9 mouse cellular contexts compared by ENCODE assay signal in the genomic region with DNA sequence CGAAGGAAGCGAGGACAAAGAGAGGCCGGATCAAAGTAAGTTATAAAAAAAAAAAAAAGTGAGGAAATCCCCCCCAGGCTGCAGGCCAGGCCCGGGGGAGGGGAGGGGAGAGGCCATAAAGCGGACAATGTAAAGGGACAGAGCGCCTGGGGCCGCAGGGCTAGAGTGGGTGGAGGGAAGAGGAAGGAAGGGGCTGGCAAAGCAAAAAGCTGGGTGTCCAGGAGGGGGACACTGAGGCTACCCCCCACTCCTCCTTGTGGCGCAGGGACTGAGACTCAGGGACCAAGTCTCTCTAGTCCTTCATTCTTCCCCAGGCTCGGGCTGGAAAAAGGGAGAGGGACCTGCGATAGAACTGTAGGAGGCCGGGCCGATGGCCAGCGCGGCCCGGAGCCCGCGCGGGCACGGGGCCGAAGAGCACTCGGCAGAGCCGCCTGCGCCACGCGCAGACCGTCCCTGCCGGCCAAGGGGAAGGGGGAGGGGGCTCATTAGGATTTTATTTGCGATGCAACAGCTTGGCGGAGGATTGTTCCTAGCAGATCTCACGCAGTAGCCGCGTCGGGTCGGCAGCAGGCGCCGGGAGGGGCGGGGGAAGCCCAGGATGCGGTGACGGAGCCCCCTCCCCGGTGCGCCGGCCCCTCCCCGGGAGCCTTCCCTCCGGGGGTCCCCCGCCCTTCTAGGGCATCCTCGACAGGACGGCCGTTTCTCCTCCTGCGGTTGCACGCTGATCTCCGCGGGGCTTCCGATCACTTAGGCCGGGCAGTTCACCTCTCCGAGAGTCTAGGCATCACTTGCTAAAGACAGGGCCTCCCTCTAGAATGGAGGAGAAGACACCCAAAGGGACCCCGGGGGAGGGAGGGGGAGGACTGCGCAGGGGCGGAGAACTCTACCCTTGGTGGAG. TPM values are rescaled to one million over a fixed set of nuclear protein-coding genes. Genes with fewer than 3 reads are reported as not detected.
DNase-seq lines count a peak whose midpoint lies in the region; ATAC-seq and TF ChIP-seq lines count a peak whose summit lies in the region.
"Had no signal": no experiment of that assay in that cellular context is flagged by ENCODE, and none has a peak within 500 bp of the region (broad histone marks: within the 10 kb centered on the region; RNA-seq: fewer than 3 reads in every experiment).

No protein-coding gene starts in this region.

- no peaks in the 10 kb centered on the region for H3K36me3 ChIP-seq in heart, embryonic 15.5 days
- H3K36me3 ChIP-seq in hindbrain, embryonic 13.5 days: no peaks in the 10 kb centered on the region
- no peaks in the 10 kb centered on the region for H3K36me3 ChIP-seq in limb, embryonic 15.5 days

- in situ Hi-C loops in Patski (cut with MboI; ENCODE audit: low pct_unique_long_range_greater_than_20kb): loop anchor here (25.0 kb wide), 1 partner anchor 1185 kb away; the partner anchor contains the start of gene Itga3

- CTCF ChIA-PET in Patski (lab: Charles Lee): interaction anchor here (1.3 to 12.6 kb wide), 3 partner anchors 11 to 350 kb away, joined by 3 to 215 read pairs (median 7); partner anchors contain the start of genes Hoxb5 and Hoxb6

- DNase-seq in heart, postnatal 14 days: no peak
- DNase-seq in Patski (ENCODE audit: low read depth, low spot score): no peak
- no peak for DNase-seq in cerebellum, adult 11 months
- DNase-seq in layer of hippocampus, adult 11-12 months (ENCODE audit: low spot score): no peak
- no peak for DNase-seq in left cerebral cortex, postnatal 25 days (ENCODE audit: low spot score in 2 of 2)

- peaks cover 99% of the 10 kb centered on the region for H3K27me3 ChIP-seq in heart, embryonic 15.5 days
- H3K27me3 ChIP-seq in Patski: no peaks in the 10 kb centered on the region
- peaks cover 98% of the 10 kb centered on the region for H3K27me3 ChIP-seq in hindbrain, embryonic 13.5 days
- H3K27me3 ChIP-seq in limb, embryonic 15.5 days: peaks cover 98% of the 10 kb centered on the region

- peak overlapping the region; percentile 49 for H3K4me2 ChIP-seq in heart, embryonic 15.5 days
- H3K4me2 ChIP-seq in hindbrain, embryonic 13.5 days: peak overlapping the region; percentile 39
- H3K4me2 ChIP-seq in limb, embryonic 15.5 days: peak overlapping the region; percentile 45

- H3K9me3 ChIP-seq in heart, embryonic 15.5 days (replicated peaks): no peaks in the 10 kb centered on the region
- H3K9me3 ChIP-seq in hindbrain, embryonic 13.5 days: no peaks in the 10 kb centered on the region
- H3K9me3 ChIP-seq in limb, embryonic 15.5 days: no peaks in the 10 kb centered on the region

- H3K4me3 ChIP-seq in heart, embryonic 15.5 days: peak overlapping the region; percentile 37
- peak overlapping the region; percentile 34 for H3K4me3 ChIP-seq in hindbrain, embryonic 13.5 days
- H3K4me3 ChIP-seq in limb, embryonic 15.5 days: peak overlapping the region; percentile 36

- intact Hi-C loops in heart, postnatal 14 days (cut with DNase I): no loop called here
- intact Hi-C loops in left cerebral cortex, postnatal 25 days (cut with DNase I): no loop called here

- TF ChIP-seq CTCF in Patski (IDR thresholded peaks at IDR 0.05): no peak

- no peak overlapping the region for H3K27ac ChIP-seq in heart, embryonic 15.5 days
- peak overlapping the region; percentile 73 for H3K27ac ChIP-seq in hindbrain, embryonic 13.5 days
- H3K27ac ChIP-seq in limb, embryonic 15.5 days: no peak overlapping the region

- ATAC-seq in heart, embryonic 15.5 days (replicated peaks; ENCODE audit: insufficient number of reproducible peaks, insufficient read depth, low FRiP score, low read depth): no peak; the same call in 1 of the 2 replicates
- peak; percentile 4 for ATAC-seq in Patski
- no peak for ATAC-seq in hindbrain, embryonic 13.5 days (ENCODE audit: low FRiP score)
- ATAC-seq in limb, embryonic 15.5 days (ENCODE audit: insufficient number of reproducible peaks, low FRiP score, low TSS enrichment, low read depth): no peak

- POLR2A ChIA-PET in Patski (lab: Charles Lee): interaction anchor here (0.5 to 42.9 kb wide), 10 partner anchors 9 to 590 kb away, joined by 3 to 1274 read pairs (median 5); partner anchors contain the start of genes Hoxb4, Hoxb5, Hoxb6 and Hoxb7

- WGBS in heart, embryonic 15.5 days: under 1% methylated on average over 53 of the region's 58 CpGs
- WGBS in hindbrain, embryonic 13.5 days: under 1% methylated on average over 57 of the region's 58 CpGs
- WGBS in limb, embryonic 15.5 days: under 1% methylated on average over 55 of the region's 58 CpGs

- H3K9ac ChIP-seq in heart, embryonic 15.5 days: no peak overlapping the region
- H3K9ac ChIP-seq in hindbrain, embryonic 13.5 days: peak overlapping the region; percentile 61
- H3K9ac ChIP-seq in limb, embryonic 15.5 days: no peak overlapping the region

- H3K4me1 ChIP-seq in heart, embryonic 15.5 days (replicated peaks): peaks cover 22% of the 10 kb centered on the region
- H3K4me1 ChIP-seq in hindbrain, embryonic 13.5 days (replicated peaks): peaks cover 14% of the 10 kb centered on the region
- peaks cover 26% of the 10 kb centered on the region for H3K4me1 ChIP-seq in limb, embryonic 15.5 days

RNA-seq across cellular contexts. Expression of gene Hoxb9, which starts 1.0 kb away (rescaled TPM):
- polyA plus RNA-seq in heart, embryonic 15.5 days (2015; fragmentation: Nextera tagmentation; extraction: Ambion mirVana): 0.06 TPM in 1 of 2 replicates, not detected in the other
- not detected for total RNA-seq in heart, postnatal 14 days (2021)
- polyA plus RNA-seq in Patski (2021): 111 TPM
- polyA plus RNA-seq in hindbrain, embryonic 13.5 days (2015; fragmentation: Nextera tagmentation; extraction: Ambion mirVana): 4.8 and 7.2 TPM in 2 replicates
- polyA plus RNA-seq in limb, embryonic 15.5 days (2015; fragmentation: Nextera tagmentation; extraction: Ambion mirVana): 0.98 and 1.4 TPM in 2 replicates
- not detected for total RNA-seq in left cerebral cortex, postnatal 25 days (2021)
- total RNA-seq: layer of hippocampus, adult 8-10 months had no signal

RNA-seq across cellular contexts. Expression of gene Hoxb8, which starts 9.4 kb away (rescaled TPM):
- polyA plus RNA-seq in heart, embryonic 15.5 days (2015; fragmentation: Nextera tagmentation; extraction: Ambion mirVana): 0.08 TPM in 1 of 2 replicates, not detected in the other
- not detected for total RNA-seq in heart, postnatal 14 days (2021)
- polyA plus RNA-seq in Patski (2021): 118 TPM
- 19.2 and 27.2 TPM in 2 replicates for polyA plus RNA-seq in hindbrain, embryonic 13.5 days (2015; fragmentation: Nextera tagmentation; extraction: Ambion mirVana)
- 0.36 and 0.37 TPM in 2 replicates for polyA plus RNA-seq in limb, embryonic 15.5 days (2015; fragmentation: Nextera tagmentation; extraction: Ambion mirVana)
- total RNA-seq in left cerebral cortex, postnatal 25 days (2021): not detected
- total RNA-seq: layer of hippocampus, adult 8-10 months had no signal

RNA-seq across cellular contexts. Expression of gene Hoxb7, which starts 14.2 kb away (rescaled TPM):
- polyA plus RNA-seq in heart, embryonic 15.5 days (2015; fragmentation: Nextera tagmentation; extraction: Ambion mirVana): 0.25 and 0.32 TPM in 2 replicates
- total RNA-seq in heart, postnatal 14 days (2021): not detected
- polyA plus RNA-seq in Patski (2021): 98.7 TPM
- polyA plus RNA-seq in hindbrain, embryonic 13.5 days (2015; fragmentation: Nextera tagmentation; extraction: Ambion mirVana): 21.5 and 33.2 TPM in 2 replicates
- 3.3 and 4.2 TPM in 2 replicates for polyA plus RNA-seq in limb, embryonic 15.5 days (2015; fragmentation: Nextera tagmentation; extraction: Ambion mirVana)
- total RNA-seq in left cerebral cortex, postnatal 25 days (2021): not detected
- total RNA-seq: layer of hippocampus, adult 8-10 months had no signal

RNA-seq across cellular contexts. Expression of gene Hoxb6, which starts 20.0 kb away (rescaled TPM):
- polyA plus RNA-seq in heart, embryonic 15.5 days (2015; fragmentation: Nextera tagmentation; extraction: Ambion mirVana): 0.49 and 1.2 TPM in 2 replicates
- total RNA-seq in heart, postnatal 14 days (2021): not detected
- polyA plus RNA-seq in Patski (2021): 69.7 TPM
- 81.9 and 132 TPM in 2 replicates for polyA plus RNA-seq in hindbrain, embryonic 13.5 days (2015; fragmentation: Nextera tagmentation; extraction: Ambion mirVana)
- polyA plus RNA-seq in limb, embryonic 15.5 days (2015; fragmentation: Nextera tagmentation; extraction: Ambion mirVana): 0.31 and 0.55 TPM in 2 replicates
- not detected for total RNA-seq in left cerebral cortex, postnatal 25 days (2021)
- total RNA-seq: layer of hippocampus, adult 8-10 months had no signal

RNA-seq across cellular contexts. Expression of gene Hoxb5, which starts 30.9 kb away (rescaled TPM):
- polyA plus RNA-seq in heart, embryonic 15.5 days (2015; fragmentation: Nextera tagmentation; extraction: Ambion mirVana): 1.4 and 3.3 TPM in 2 replicates
- total RNA-seq in heart, postnatal 14 days (2021): under 1 TPM; 0.19 to 0.22 TPM
- polyA plus RNA-seq in Patski (2021): 24.4 TPM
- 196 and 216 TPM in 2 replicates for polyA plus RNA-seq in hindbrain, embryonic 13.5 days (2015; fragmentation: Nextera tagmentation; extraction: Ambion mirVana)
- 0.60 and 0.73 TPM in 2 replicates for polyA plus RNA-seq in limb, embryonic 15.5 days (2015; fragmentation: Nextera tagmentation; extraction: Ambion mirVana)
- not detected for total RNA-seq in left cerebral cortex, postnatal 25 days (2021)
- total RNA-seq: layer of hippocampus, adult 8-10 months had no signal

Comparison
In these comparisons a context has a peak if more than half of its experiments do, and no peak if none do; other contexts are left out.
1. RNA of gene Hoxb9, which starts 1.0 kb away (polyA plus RNA-seq): 111 TPM in Patski (single experiment); 4.8 to 7.2 TPM in hindbrain, embryonic 13.5 days, 0.98 to 1.4 TPM in limb, embryonic 15.5 days and 0.06 TPM in heart, embryonic 15.5 days; every median in the first group is over 10 times any median in the second.
2. RNA of gene Hoxb8, which starts 9.4 kb away (polyA plus RNA-seq): 118 TPM in Patski (single experiment) and 19.2 to 27.2 TPM in hindbrain, embryonic 13.5 days; 0.36 to 0.37 TPM in limb, embryonic 15.5 days and 0.08 TPM in heart, embryonic 15.5 days; every median in the first group is over 10 times any median in the second.
3. Peak in every context shown above with its lines, with median percentiles within 50 percentile points of each other: H3K4me2 ChIP-seq and H3K4me3 ChIP-seq.